ENCODE assay signal across 8 mouse cellular contexts in genomic region chr5:113173318-113173717, GRCm38 (mm10). TPM values are rescaled to one million over a fixed set of nuclear protein-coding genes. Genes with fewer than 3 reads are reported as not detected.
DNase-seq lines count a peak whose midpoint lies in the region.

No protein-coding gene starts in this region.

- intact Hi-C loops in heart, postnatal 25 days (cut with DNase I) = loop anchor here (10.0 kb wide), 1 partner anchor 131 kb away; no protein-coding TSS in a partner anchor

- DNase-seq in heart, adult 11 months = peak; percentile 95
- no peak for DNase-seq in heart, postnatal 25 days (ENCODE audit: low spot score)
- DNase-seq in CD8-positive naive resting alpha-beta T cell, adult 2 months (ENCODE audit: low read depth in 2 of 2, low spot score in 2 of 2) = peak; percentile 27 to 42
- DNase-seq in cerebellum, adult 11 months = peak; percentile 42
- DNase-seq in gastrocnemius, postnatal 10 days = peak; percentile 75
- DNase-seq in layer of hippocampus, adult 18-20 months (ENCODE audit: low spot score in 2 of 2) = peak; percentile 65 to 81
- DNase-seq in lung, postnatal 25 days (ENCODE audit: low spot score) = peak; percentile 65
- peak; percentile 24 to 60 for DNase-seq in spleen, adult 18-20 months

RNA-seq across cellular contexts. Expression of gene 2900026A02Rik, which starts 47.7 kb away (rescaled TPM):
- 10 to 100 TPM; 21.3 to 26.1 TPM for total RNA-seq in heart, postnatal 25 days (2021)
- total RNA-seq in gastrocnemius, postnatal 10 days (2021) = 10 to 100 TPM; 36.2 to 42.0 TPM
- total RNA-seq in layer of hippocampus, adult 18-20 months (2021) = 10 to 100 TPM; 59.4 to 67.8 TPM

RNA-seq across cellular contexts. Expression of gene Tmem211, which starts 53.4 kb away (rescaled TPM):
- total RNA-seq in heart, postnatal 25 days (2021) = not detected
- not detected for total RNA-seq in gastrocnemius, postnatal 10 days (2021)
- total RNA-seq in layer of hippocampus, adult 18-20 months (2021) = not detected
